Mouse (Mus musculus): ENCODE measurements around the gene Mrpl47.
"Not testable (repeated sequence)": the region's sequence is repeated elsewhere in the genome, so short reads cannot be mapped to it uniquely, and the experiment has no call there.

The Mrpl47 gene

GRCm38 (mm10) chr3:32708052-32708367, 29.4 kb downstream of the Mrpl47 start:
- no peak for DNase-seq (ENCODE audit: low spot score in 2 of 2)

- DNase-seq (ENCODE audit: low spot score in 2 of 2) = not testable (repeated sequence)
Observed at GRCm38 (mm10) chr3:32705647-32706348, 31.6 kb downstream of the Mrpl47 start, which contains the start of gene Actl6a. Gene Actl6a, plus strand, starts transcription at chr3:32706298.

GRCm38 (mm10) chr3:32704632-32705031, 32.8 kb downstream of the Mrpl47 start:
- not testable (repeated sequence) for DNase-seq (ENCODE audit: low spot score in 2 of 2)

- not testable (repeated sequence) for DNase-seq (ENCODE audit: low spot score in 2 of 2)
Observed at GRCm38 (mm10) chr3:32704021-32704420, 33.4 kb downstream of the Mrpl47 start.

GRCm38 (mm10) chr3:32698228-32698863, 39.1 kb downstream of the Mrpl47 start:
- DNase-seq (ENCODE audit: low spot score in 2 of 2) = peak; percentile 74 to 84

GRCm38 (mm10) chr3:32695583-32695980, 41.8 kb downstream of the Mrpl47 start:
- DNase-seq (ENCODE audit: low spot score in 2 of 2) = no peak

- no peak for DNase-seq (ENCODE audit: low spot score in 2 of 2)
Observed at GRCm38 (mm10) chr3:32694737-32695582, 42.4 kb downstream of the Mrpl47 start.

- no peak for DNase-seq (ENCODE audit: low spot score in 2 of 2)
Observed at GRCm38 (mm10) chr3:32694211-32694610, 43.2 kb downstream of the Mrpl47 start.

GRCm38 (mm10) chr3:32691841-32692240, 45.6 kb downstream of the Mrpl47 start:
- DNase-seq (ENCODE audit: low spot score in 2 of 2) = no peak

- DNase-seq (ENCODE audit: low spot score in 2 of 2) = no peak
Observed at GRCm38 (mm10) chr3:32690901-32691300, 46.5 kb downstream of the Mrpl47 start.

GRCm38 (mm10) chr3:32690008-32690407, 47.4 kb downstream of the Mrpl47 start:
- DNase-seq (ENCODE audit: low spot score in 2 of 2) = no peak

- no peak for DNase-seq (ENCODE audit: low spot score in 2 of 2)
Observed at GRCm38 (mm10) chr3:32689567-32689999, 47.8 kb downstream of the Mrpl47 start.

GRCm38 (mm10) chr3:32687156-32687555, 50.2 kb downstream of the Mrpl47 start:
- no peak for DNase-seq (ENCODE audit: low spot score in 2 of 2)

GRCm38 (mm10) chr3:32686537-32686936, 50.9 kb downstream of the Mrpl47 start:
- DNase-seq (ENCODE audit: low spot score in 2 of 2) = no peak

- no peak for DNase-seq (ENCODE audit: low spot score in 2 of 2)
Observed at GRCm38 (mm10) chr3:32684631-32685030, 52.8 kb downstream of the Mrpl47 start.

GRCm38 (mm10) chr3:32682910-32683531, 54.4 kb downstream of the Mrpl47 start:
- no peak for DNase-seq (ENCODE audit: low spot score in 2 of 2)

GRCm38 (mm10) chr3:32676393-32676792, 61.0 kb downstream of the Mrpl47 start:
- DNase-seq (ENCODE audit: low spot score in 2 of 2) = no peak
